Mouse (Mus musculus) cerebellum, postnatal 4 days (tissue): ENCODE data around the gene Chrng.

ENCODE experiments used
- DNase-seq, 2 experiments: peaks; one replicate each; pipeline ENCODE4 v3.0.0; 2022; ENCODE audit warnings: low spot score in 2 of 2, mixed read lengths in 1 of 2

Chrng gene

DNA sequence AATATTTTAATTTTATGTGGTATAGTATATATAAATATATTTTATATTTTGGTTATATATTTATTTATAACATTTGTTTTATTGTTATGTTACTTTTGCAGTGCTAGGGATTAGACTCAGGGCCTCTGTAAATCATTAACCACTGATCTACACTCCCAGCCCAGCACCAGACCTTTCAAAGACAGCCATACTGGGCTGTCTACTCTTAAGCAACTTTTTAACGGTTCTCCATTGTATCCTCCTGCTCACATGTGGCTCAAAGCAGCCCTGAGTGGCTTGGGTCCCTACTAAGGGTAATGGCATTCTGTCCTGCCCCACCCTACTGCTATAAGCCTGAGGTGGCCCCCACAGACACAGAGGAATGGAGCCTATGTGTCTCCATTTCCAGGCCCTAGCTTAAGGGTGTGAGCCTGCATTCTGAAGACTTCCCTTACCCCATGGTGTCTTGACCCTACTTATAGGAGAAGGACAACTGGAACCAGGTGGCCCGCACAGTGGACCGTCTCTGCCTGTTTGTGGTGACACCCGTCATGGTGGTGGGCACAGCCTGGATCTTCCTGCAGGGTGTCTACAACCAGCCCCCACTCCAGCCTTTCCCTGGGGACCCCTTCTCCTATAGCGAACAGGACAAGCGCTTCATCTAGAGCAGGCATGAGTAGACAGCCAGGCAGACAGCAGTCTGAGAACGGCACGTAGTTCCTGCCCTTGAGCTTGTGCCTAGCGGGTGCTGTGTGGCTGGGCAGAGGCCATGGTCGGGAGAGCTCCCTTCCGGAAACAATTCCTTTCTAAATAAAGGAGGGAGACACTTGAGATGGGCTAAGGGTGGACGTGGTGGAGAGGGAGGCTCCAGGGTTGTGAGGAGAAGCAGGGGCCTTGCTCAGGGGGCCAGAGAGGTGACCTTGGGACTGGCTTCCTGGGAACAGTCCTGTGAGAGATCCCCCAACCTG, 6.1 kb upstream of the Chrng start:
- DNase-seq: no peak

DNA sequence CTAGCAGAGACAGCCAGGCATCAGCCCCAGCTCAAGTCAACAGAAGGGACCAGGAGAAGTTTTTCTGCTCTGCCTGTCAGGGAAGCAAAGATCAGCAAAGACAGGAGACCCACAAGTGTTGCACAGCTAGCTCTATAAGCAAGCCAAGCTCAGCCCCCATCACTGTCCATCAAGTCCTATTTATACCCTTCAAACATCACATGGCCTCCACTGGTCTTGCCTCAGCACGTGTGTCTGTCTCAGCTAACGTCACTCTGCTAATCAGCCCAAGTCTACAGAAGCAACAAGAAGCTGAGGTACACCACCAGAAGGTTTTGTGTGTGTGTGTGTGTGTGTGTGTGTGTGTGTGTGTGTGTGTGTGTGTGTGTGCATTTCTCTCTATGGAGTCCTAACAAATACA, 3.6 kb upstream of the Chrng start:
- DNase-seq: no peak

DNA sequence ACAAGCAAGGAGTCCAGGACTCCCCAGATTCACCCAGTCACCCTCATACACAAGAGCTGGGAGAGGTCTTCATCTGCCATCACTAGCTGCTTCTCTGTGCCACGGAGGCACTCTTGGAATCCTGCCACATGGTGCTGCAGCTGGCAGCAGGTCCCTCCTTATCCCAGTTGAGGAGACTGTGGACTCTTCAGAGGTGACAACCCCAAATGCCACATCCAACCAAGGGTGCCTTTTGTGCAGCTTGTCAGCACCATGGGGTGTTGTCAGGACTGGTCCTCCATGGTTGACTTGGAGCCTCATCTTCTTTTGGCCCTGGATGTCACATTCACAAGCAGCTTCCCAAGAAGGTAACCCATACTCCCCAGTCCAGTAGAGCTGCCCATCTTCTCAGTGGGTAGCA, 2.6 kb upstream of the Chrng start:
- DNase-seq: no peak

GRCm38 (mm10) chr1:87203779-87204178, 678 bp upstream of the Chrng start:
- no peak for DNase-seq

- no peak for DNase-seq
Measured at GRCm38 (mm10) chr1:87205038-87205437, 581 bp downstream of the Chrng start.

- DNase-seq: no peak
Measured at GRCm38 (mm10) chr1:87205502-87205901, 1.0 kb downstream of the Chrng start.

GRCm38 (mm10) chr1:87206339-87206738, 1.9 kb downstream of the Chrng start:
- no peak for DNase-seq

- no peak for DNase-seq
Measured at GRCm38 (mm10) chr1:87211431-87211830, 7.0 kb downstream of the Chrng start.

GRCm38 (mm10) chr1:87213735-87214704, 9.6 kb downstream of the Chrng start, which contains the start of gene Eif4e2:
Gene Eif4e2 (plus strand): TSS chr1:87213914.
- DNase-seq: peak; percentile 89 to 92

DNA sequence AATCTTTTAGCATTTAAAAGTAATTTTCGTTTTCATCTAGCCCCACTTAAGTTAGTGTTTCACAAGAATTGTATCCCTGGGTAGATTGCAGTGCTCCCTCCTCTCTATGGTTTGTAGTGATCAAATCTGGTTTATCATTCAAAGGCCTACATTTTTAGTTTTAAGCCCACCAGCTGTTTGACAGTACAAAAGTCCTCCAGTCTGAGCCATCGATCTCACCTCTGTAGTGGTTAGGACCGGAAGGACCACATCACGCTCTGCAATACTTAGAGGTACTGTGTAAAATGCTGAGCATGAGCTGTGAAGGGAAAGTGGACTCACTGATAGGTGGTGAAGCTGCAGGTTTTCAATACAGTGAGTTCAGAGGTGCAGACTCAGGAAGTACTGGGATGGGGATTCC, 10.3 kb downstream of the Chrng start:
- no peak for DNase-seq

GRCm38 (mm10) chr1:87217938-87218337, 13.5 kb downstream of the Chrng start:
- no peak for DNase-seq

- DNase-seq: no peak
Measured at GRCm38 (mm10) chr1:87225739-87226138, 21.3 kb downstream of the Chrng start.

GRCm38 (mm10) chr1:87226409-87227159, 22.1 kb downstream of the Chrng start:
- no peak for DNase-seq

DNA sequence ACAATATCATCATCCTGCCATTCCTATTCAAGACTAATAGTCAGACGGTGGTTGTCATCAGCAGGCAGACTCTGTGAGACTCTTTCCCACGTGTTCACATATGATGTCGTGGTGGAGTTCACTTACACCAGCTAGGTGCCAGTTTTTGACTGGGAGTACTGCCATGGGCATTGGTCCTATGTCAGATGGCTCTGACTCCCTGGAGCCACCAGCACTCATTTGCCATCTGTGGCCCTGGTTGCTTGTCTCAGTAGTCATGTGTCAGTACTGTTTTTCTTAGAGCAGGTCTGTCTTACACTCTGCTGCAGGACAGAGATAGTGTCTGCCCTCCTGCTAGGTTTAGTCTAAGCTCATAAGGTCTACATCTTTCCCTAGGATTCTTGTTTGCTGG, 22.7 kb downstream of the Chrng start:
- peak in 1 of 2 experiments; percentile 31 for DNase-seq

DNA sequence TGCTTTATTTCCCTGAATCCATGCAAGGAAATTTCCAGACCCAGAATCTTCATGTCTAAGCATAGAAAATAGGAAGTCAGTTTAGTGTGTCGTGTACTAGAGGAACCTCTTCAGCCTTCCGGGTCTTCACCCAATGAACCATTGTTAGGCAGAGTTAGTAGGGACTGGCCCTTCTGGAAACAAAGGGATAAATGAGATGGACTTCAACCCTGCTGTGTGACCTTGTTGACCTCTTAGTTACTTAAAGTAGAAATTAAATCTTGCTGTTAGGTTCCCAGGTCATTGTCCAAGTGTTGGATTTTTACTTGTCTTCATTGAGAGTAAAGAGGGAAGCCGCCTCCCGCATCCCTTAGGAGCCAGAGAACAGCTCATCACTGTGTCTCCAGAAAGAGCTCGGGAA, 26.1 kb downstream of the Chrng start:
- DNase-seq: no peak

DNA sequence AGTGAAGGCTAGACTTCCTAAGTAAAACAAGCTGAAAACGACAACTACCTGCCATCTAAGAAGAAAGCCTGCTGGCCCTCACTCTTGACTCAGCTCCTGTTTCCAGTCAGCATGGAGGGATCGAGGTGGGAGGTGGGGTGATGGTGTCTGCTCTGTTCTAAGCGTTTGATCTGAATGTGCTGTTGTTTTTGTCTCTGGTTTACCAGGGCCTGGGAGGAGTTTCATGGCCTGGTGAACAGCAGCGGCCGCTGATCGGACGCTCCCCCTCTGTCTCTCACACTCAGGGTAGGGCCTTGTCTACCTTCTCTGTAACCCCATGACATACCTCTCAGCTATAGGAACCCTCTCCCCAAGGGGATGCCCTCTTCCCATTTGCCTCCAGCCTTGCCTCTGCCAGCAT, 27.7 kb downstream of the Chrng start:
- no peak for DNase-seq

DNA sequence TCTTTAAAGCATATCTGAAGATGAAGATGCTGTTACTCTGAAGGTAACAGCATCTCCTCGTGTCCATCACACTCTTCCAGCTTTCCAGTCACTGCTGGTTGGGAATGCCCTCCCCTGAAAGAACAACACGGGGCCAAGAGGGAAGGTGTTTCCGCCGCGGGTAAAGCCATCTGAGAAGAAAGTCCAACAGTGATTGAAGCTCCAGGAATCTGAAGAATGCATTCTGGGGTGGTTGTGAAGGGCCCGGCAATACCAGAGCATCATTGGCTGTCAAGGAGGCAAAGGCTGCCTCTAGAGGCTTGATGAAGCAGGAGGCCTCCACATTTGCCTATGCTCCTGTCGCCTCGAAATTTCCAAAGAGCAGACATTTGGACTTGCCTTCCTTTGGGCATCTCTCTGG, 34.6 kb downstream of the Chrng start:
- no peak for DNase-seq

- DNase-seq: no peak
Measured at GRCm38 (mm10) chr1:87243021-87243420, 38.6 kb downstream of the Chrng start.

DNA sequence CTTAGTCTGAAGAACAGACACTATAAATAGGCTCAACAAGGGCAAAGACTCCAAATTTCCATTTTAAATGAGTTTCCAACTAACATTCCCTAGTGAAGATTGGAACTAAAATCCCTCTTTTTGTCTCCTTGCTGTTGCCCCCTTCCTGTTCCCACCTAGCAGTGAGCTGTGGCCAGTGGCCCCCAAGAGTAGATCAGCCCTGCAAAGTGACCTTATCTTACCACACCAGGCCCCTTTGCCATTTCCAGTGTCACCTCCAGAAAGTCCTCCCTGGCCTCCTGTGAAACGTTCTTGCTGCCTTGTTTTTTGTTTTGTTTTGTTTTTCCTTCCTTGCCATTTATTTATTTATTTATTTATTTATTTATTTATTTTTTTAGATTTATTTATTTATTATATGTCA, 41.0 kb downstream of the Chrng start:
- DNase-seq: no peak

GRCm38 (mm10) chr1:87245929-87246815, 41.7 kb downstream of the Chrng start:
- peak; percentile 85 to 92 for DNase-seq
